Mouse (Mus musculus): ENCODE data around the gene Rela.

Gene Rela

GRCm38 (mm10) chr19:5636571-5637041, 677 bp upstream of the Rela start:
- DNase-seq, result no peak

GRCm38 (mm10) chr19:5638416-5639005, 1.2 kb downstream of the Rela start:
- peak in 1 of 2 experiments; percentile 26 for DNase-seq

GRCm38 (mm10) chr19:5640339-5640738, 3.1 kb downstream of the Rela start:
- peak in 1 of 2 experiments; percentile 25 for DNase-seq

- DNase-seq, result peak in 1 of 2 experiments; percentile 20
Observed at GRCm38 (mm10) chr19:5641021-5641420, 3.7 kb downstream of the Rela start.

GRCm38 (mm10) chr19:5641641-5642040, 4.4 kb downstream of the Rela start:
- no peak for DNase-seq

GRCm38 (mm10) chr19:5645280-5645679, 8.0 kb downstream of the Rela start:
- peak in 1 of 2 experiments; percentile 19 for DNase-seq

GRCm38 (mm10) chr19:5646731-5647330, 9.5 kb downstream of the Rela start:
- peak in 1 of 2 experiments; percentile 23 for DNase-seq

GRCm38 (mm10) chr19:5647791-5648190, 10.5 kb downstream of the Rela start:
- DNase-seq, result no peak

GRCm38 (mm10) chr19:5648401-5649297, 11.4 kb downstream of the Rela start:
- DNase-seq, result peak; percentile 90 to 94

GRCm38 (mm10) chr19:5649298-5649741, 12.0 kb downstream of the Rela start:
- peak; percentile 56 for DNase-seq

- DNase-seq, result peak in 1 of 2 experiments; percentile 21
Observed at GRCm38 (mm10) chr19:5651502-5652274, 14.4 kb downstream of the Rela start.

GRCm38 (mm10) chr19:5652570-5652969, 15.3 kb downstream of the Rela start:
- no peak for DNase-seq

- DNase-seq, result peak in 1 of 2 experiments; percentile 30
Observed at GRCm38 (mm10) chr19:5653969-5654719, 16.9 kb downstream of the Rela start.

GRCm38 (mm10) chr19:5654720-5655298, 17.5 kb downstream of the Rela start:
- DNase-seq, result peak in 1 of 2 experiments; percentile 39

GRCm38 (mm10) chr19:5660942-5661751, 23.9 kb downstream of the Rela start:
- DNase-seq, result peak; percentile 73 to 82

- DNase-seq, result no peak
Observed at GRCm38 (mm10) chr19:5662310-5662709, 25.0 kb downstream of the Rela start.

GRCm38 (mm10) chr19:5662981-5663913, 26.0 kb downstream of the Rela start, which contains the start of gene Sipa1:
Sipa1 (minus strand) TSS chr19:5663707.
- DNase-seq, result peak; percentile 96 to 97

- no peak for DNase-seq
Observed at GRCm38 (mm10) chr19:5664669-5665257, 27.5 kb downstream of the Rela start.

- no peak for DNase-seq
Observed at GRCm38 (mm10) chr19:5665465-5665864, 28.2 kb downstream of the Rela start.

Data from lung, postnatal 4 days (tissue).